Mouse (Mus musculus): ENCODE measurements at regions not wholly inside any gene's neighbourhood (a gene's known extent, or its start where the extent isn't known, plus 50 kb on each side); places are given as distances from the start of the nearest gene placed in this dataset.

GRCm38 (mm10) chr5:119109501-119109900, 549.0 kb downstream of the Med13l start:
- no peak for DNase-seq
- intact Hi-C loops (cut with DNase I): no loop called here
- 48% methylated on average over 1 of the region's 1 CpGs for WGBS

GRCm38 (mm10) chr5:119114074-119114473, 553.6 kb downstream of the Med13l start:
- Histone ChIP-seq H3K4me1 (ENCODE audit: control insufficient read depth, insufficient read depth, low read length) (no peaks in the 10 kb centered on the region), H3K36me3 (ENCODE audit: control insufficient read depth, insufficient read depth, low read length) (no peaks in the 10 kb centered on the region), H3K27me3 (ENCODE audit: control insufficient read depth, insufficient read depth, low read length) (no peaks in the 10 kb centered on the region), H3K4me3 (no peak overlapping the region), H3K27ac (no peak overlapping the region), H3K79me2 (replicated peaks; ENCODE audit: control insufficient read depth, insufficient read depth, low read length) (no peaks in the 10 kb centered on the region), H3K9ac (ENCODE audit: low read depth, low read length) (no peak overlapping the region)
- DNase-seq: no peak
- intact Hi-C loops (cut with DNase I): no loop called here
- TF ChIP-seq POLR2A (IDR thresholded peaks at IDR 0.05; ENCODE audit: insufficient read depth, low read depth, low read length): no peak
- TF ChIP-seq CTCF (IDR thresholded peaks at IDR 0.05): no peak
- no peak for TF ChIP-seq EP300 (IDR thresholded peaks at IDR 0.05; ENCODE audit: insufficient read depth, low read depth, low read length)
- 49% methylated on average over 7 of the region's 7 CpGs for WGBS

More at GRCm38 (mm10) chr5:119109501-119109900, 549.0 kb downstream of the Med13l start:
- Histone ChIP-seq H3K79me2 (replicated peaks; ENCODE audit: control insufficient read depth, insufficient read depth, low read length) (no peaks in the 10 kb centered on the region), H3K4me1 (ENCODE audit: control insufficient read depth, insufficient read depth, low read length) (no peaks in the 10 kb centered on the region), H3K36me3 (ENCODE audit: control insufficient read depth, insufficient read depth, low read length) (no peaks in the 10 kb centered on the region), H3K4me3 (no peak overlapping the region), H3K27ac (no peak overlapping the region), H3K9ac (ENCODE audit: low read depth, low read length) (no peak overlapping the region), H3K27me3 (ENCODE audit: control insufficient read depth, insufficient read depth, low read length) (0 out of 2 replicates have a peak, but pooled peaks cover 2% of the 10 kb centered on the region)
- no peak for TF ChIP-seq EP300 (IDR thresholded peaks at IDR 0.05; ENCODE audit: insufficient read depth, low read depth, low read length)
- no peak for TF ChIP-seq POLR2A (IDR thresholded peaks at IDR 0.05; ENCODE audit: insufficient read depth, low read depth, low read length)
- no peak for TF ChIP-seq CTCF (IDR thresholded peaks at IDR 0.05)

- H3K79me2 ChIP-seq (replicated peaks; ENCODE audit: control insufficient read depth, insufficient read depth, low read length): no peaks in the 10 kb centered on the region
- WGBS: 78% methylated on average over 7 of the region's 7 CpGs
- intact Hi-C loops (cut with DNase I): no loop called here
- no peaks in the 10 kb centered on the region for H3K36me3 ChIP-seq (ENCODE audit: control insufficient read depth, insufficient read depth, low read length)
- no peaks in the 10 kb centered on the region for H3K27me3 ChIP-seq (ENCODE audit: control insufficient read depth, insufficient read depth, low read length)
- H3K27ac ChIP-seq: no peak overlapping the region
- no peak overlapping the region for H3K4me3 ChIP-seq
- DNase-seq: no peak
- TF ChIP-seq CTCF (IDR thresholded peaks at IDR 0.05): no peak
- no peak for TF ChIP-seq POLR2A (IDR thresholded peaks at IDR 0.05; ENCODE audit: insufficient read depth, low read depth, low read length)
- TF ChIP-seq EP300 (IDR thresholded peaks at IDR 0.05; ENCODE audit: insufficient read depth, low read depth, low read length): no peak
- no peaks in the 10 kb centered on the region for H3K4me1 ChIP-seq (ENCODE audit: control insufficient read depth, insufficient read depth, low read length)
- H3K9ac ChIP-seq (ENCODE audit: low read depth, low read length): no peak overlapping the region
These were observed 544.7 kb upstream of the Tbx3 start for GRCm38 (mm10) chr5:119125745-119126144.

GRCm38 (mm10) chr5:119130176-119130575, 540.3 kb upstream of the Tbx3 start:
- intact Hi-C loops (cut with DNase I): no loop called here

GRCm38 (mm10) chr5:119131461-119131860, 539.0 kb upstream of the Tbx3 start:
- Histone ChIP-seq H3K79me2 (replicated peaks; ENCODE audit: control insufficient read depth, insufficient read depth, low read length) (no peaks in the 10 kb centered on the region), H3K27ac (no peak overlapping the region), H3K4me3 (no peak overlapping the region), H3K9ac (ENCODE audit: low read depth, low read length) (no peak overlapping the region), H3K4me1 (ENCODE audit: control insufficient read depth, insufficient read depth, low read length) (no peaks in the 10 kb centered on the region), H3K27me3 (ENCODE audit: control insufficient read depth, insufficient read depth, low read length) (no peaks in the 10 kb centered on the region), H3K36me3 (ENCODE audit: control insufficient read depth, insufficient read depth, low read length) (no peaks in the 10 kb centered on the region)
- DNase-seq: no peak
- TF ChIP-seq POLR2A (IDR thresholded peaks at IDR 0.05; ENCODE audit: insufficient read depth, low read depth, low read length): no peak
- intact Hi-C loops (cut with DNase I): no loop called here
- WGBS: 32% methylated on average over 10 of the region's 10 CpGs

More at GRCm38 (mm10) chr5:119130176-119130575, 540.3 kb upstream of the Tbx3 start:
- WGBS: 93% methylated on average over 7 of the region's 7 CpGs
- Histone ChIP-seq H3K4me1 (ENCODE audit: control insufficient read depth, insufficient read depth, low read length) (no peaks in the 10 kb centered on the region), H3K9ac (ENCODE audit: low read depth, low read length) (no peak overlapping the region), H3K4me3 (no peak overlapping the region), H3K36me3 (ENCODE audit: control insufficient read depth, insufficient read depth, low read length) (no peaks in the 10 kb centered on the region), H3K79me2 (replicated peaks; ENCODE audit: control insufficient read depth, insufficient read depth, low read length) (no peaks in the 10 kb centered on the region), H3K27me3 (ENCODE audit: control insufficient read depth, insufficient read depth, low read length) (no peaks in the 10 kb centered on the region), H3K27ac (no peak overlapping the region)
- no peak for DNase-seq
- no peak for TF ChIP-seq POLR2A (IDR thresholded peaks at IDR 0.05; ENCODE audit: insufficient read depth, low read depth, low read length)
- no peak for TF ChIP-seq CTCF (IDR thresholded peaks at IDR 0.05)
- no peak for TF ChIP-seq EP300 (IDR thresholded peaks at IDR 0.05; ENCODE audit: insufficient read depth, low read depth, low read length)

- TF ChIP-seq EP300 (IDR thresholded peaks at IDR 0.05; ENCODE audit: insufficient read depth, low read depth, low read length) (no peak), POLR2A (IDR thresholded peaks at IDR 0.05; ENCODE audit: insufficient read depth, low read depth, low read length) (no peak), CTCF (IDR thresholded peaks at IDR 0.05) (no peak)
- Histone ChIP-seq H3K79me2 (replicated peaks; ENCODE audit: control insufficient read depth, insufficient read depth, low read length) (no peaks in the 10 kb centered on the region), H3K27ac (no peak overlapping the region), H3K27me3 (ENCODE audit: control insufficient read depth, insufficient read depth, low read length) (no peaks in the 10 kb centered on the region), H3K4me1 (ENCODE audit: control insufficient read depth, insufficient read depth, low read length) (no peaks in the 10 kb centered on the region), H3K4me3 (no peak overlapping the region), H3K9ac (ENCODE audit: low read depth, low read length) (no peak overlapping the region), H3K36me3 (ENCODE audit: control insufficient read depth, insufficient read depth, low read length) (no peaks in the 10 kb centered on the region)
- whole genome bisulfite sequencing: 59% methylated on average over 13 of the region's 13 CpGs
- intact Hi-C loops (cut with DNase I): no loop called here
- no peak for DNase-seq
These were observed 537.1 kb upstream of the Tbx3 start for GRCm38 (mm10) chr5:119133378-119133777.

Measured in heart, adult 2 months (tissue).